Mouse (Mus musculus): ENCODE data around the gene Eps8. TPM values are rescaled to one million over a fixed set of nuclear protein-coding genes. Genes with fewer than 3 reads are reported as not detected.

Eps8 gene
- 102 and 143 TPM in 2 replicates for polyA plus RNA-seq (2015; fragmentation: Nextera tagmentation; extraction: Ambion mirVana)

GRCm38 (mm10) chr6:137654776-137655175 lies at the start of gene Eps8:
Gene Eps8 (minus strand): TSS chr6:137654876.
- Histone ChIP-seq H3K36me3 (ENCODE audit: control insufficient read depth, insufficient read depth, low read length) (no peaks in the 10 kb centered on the region), H3K4me3 (ENCODE audit: low read length) (no peak within 1 kb of the TSS), H3K9me3 (ENCODE audit: control insufficient read depth, low read length) (no peaks in the 10 kb centered on the region), H3K4me2 (ENCODE audit: low read depth, low read length) (no peak within 1 kb of the TSS), H3K9ac (ENCODE audit: low read depth, low read length) (no peak within 1 kb of the TSS), H3K4me1 (ENCODE audit: control insufficient read depth, insufficient read depth, low read length) (no peaks in the 10 kb centered on the region), H3K27me3 (replicated peaks; ENCODE audit: control insufficient read depth, insufficient read depth, low read length) (no peaks in the 10 kb centered on the region), H3K27ac (ENCODE audit: low read length) (no peak within 1 kb of the TSS)
- no peak for ATAC-seq
- 80% methylated on average over 2 of the region's 2 CpGs for WGBS

- WGBS: 86% methylated on average over 7 of the region's 7 CpGs
- no peak overlapping the region for H3K4me3 ChIP-seq (ENCODE audit: low read length)
- no peaks in the 10 kb centered on the region for H3K9me3 ChIP-seq (ENCODE audit: control insufficient read depth, low read length)
- no peak overlapping the region for H3K9ac ChIP-seq (ENCODE audit: low read depth, low read length)
- no peaks in the 10 kb centered on the region for H3K4me1 ChIP-seq (ENCODE audit: control insufficient read depth, insufficient read depth, low read length)
- ATAC-seq: no peak
- no peaks in the 10 kb centered on the region for H3K27me3 ChIP-seq (replicated peaks; ENCODE audit: control insufficient read depth, insufficient read depth, low read length)
- no peak overlapping the region for H3K4me2 ChIP-seq (ENCODE audit: low read depth, low read length)
- H3K27ac ChIP-seq (ENCODE audit: low read length): peak overlapping the region; percentile 34; the same call in 1 of the 2 replicates
- no peaks in the 10 kb centered on the region for H3K36me3 ChIP-seq (ENCODE audit: control insufficient read depth, insufficient read depth, low read length)
Measured at GRCm38 (mm10) chr6:137703431-137703830, 48.8 kb upstream of the Eps8 start.

GRCm38 (mm10) chr6:137702918-137703317 lies 48.2 kb upstream of the Eps8 start:
- H3K36me3 ChIP-seq (ENCODE audit: control insufficient read depth, insufficient read depth, low read length): no peaks in the 10 kb centered on the region
- no peak overlapping the region for H3K4me3 ChIP-seq (ENCODE audit: low read length)
- 43% methylated on average over 4 of the region's 4 CpGs for WGBS
- H3K27ac ChIP-seq (ENCODE audit: low read length): no peak overlapping the region; the same call in 1 of the 2 replicates
- no peak overlapping the region for H3K9ac ChIP-seq (ENCODE audit: low read depth, low read length)
- no peaks in the 10 kb centered on the region for H3K4me1 ChIP-seq (ENCODE audit: control insufficient read depth, insufficient read depth, low read length)
- peak; percentile 56 for ATAC-seq
- no peaks in the 10 kb centered on the region for H3K27me3 ChIP-seq (replicated peaks; ENCODE audit: control insufficient read depth, insufficient read depth, low read length)
- H3K4me2 ChIP-seq (ENCODE audit: low read depth, low read length): no peak overlapping the region
- H3K9me3 ChIP-seq (ENCODE audit: control insufficient read depth, low read length): no peaks in the 10 kb centered on the region

GRCm38 (mm10) chr6:137702186-137702585 lies 47.5 kb upstream of the Eps8 start:
- ATAC-seq: no peak
- Histone ChIP-seq H3K9me3 (ENCODE audit: control insufficient read depth, low read length) (no peaks in the 10 kb centered on the region), H3K4me2 (ENCODE audit: low read depth, low read length) (no peak overlapping the region), H3K27ac (ENCODE audit: low read length) (no peak overlapping the region), H3K4me1 (ENCODE audit: control insufficient read depth, insufficient read depth, low read length) (no peaks in the 10 kb centered on the region), H3K4me3 (ENCODE audit: low read length) (no peak overlapping the region), H3K27me3 (replicated peaks; ENCODE audit: control insufficient read depth, insufficient read depth, low read length) (no peaks in the 10 kb centered on the region), H3K36me3 (ENCODE audit: control insufficient read depth, insufficient read depth, low read length) (no peaks in the 10 kb centered on the region), H3K9ac (ENCODE audit: low read depth, low read length) (no peak overlapping the region)
- WGBS: 82% methylated on average over 3 of the region's 3 CpGs

GRCm38 (mm10) chr6:137699434-137699833 lies 44.8 kb upstream of the Eps8 start:
- Histone ChIP-seq H3K27me3 (replicated peaks; ENCODE audit: control insufficient read depth, insufficient read depth, low read length) (no peaks in the 10 kb centered on the region), H3K9me3 (ENCODE audit: control insufficient read depth, low read length) (no peaks in the 10 kb centered on the region), H3K4me1 (ENCODE audit: control insufficient read depth, insufficient read depth, low read length) (no peaks in the 10 kb centered on the region), H3K4me2 (ENCODE audit: low read depth, low read length) (no peak overlapping the region), H3K27ac (ENCODE audit: low read length) (no peak overlapping the region), H3K36me3 (ENCODE audit: control insufficient read depth, insufficient read depth, low read length) (no peaks in the 10 kb centered on the region), H3K9ac (ENCODE audit: low read depth, low read length) (no peak overlapping the region), H3K4me3 (ENCODE audit: low read length) (no peak overlapping the region)
- 87% methylated on average over 7 of the region's 7 CpGs for WGBS
- ATAC-seq: no peak

- Histone ChIP-seq H3K27ac (ENCODE audit: low read length) (no peak overlapping the region), H3K27me3 (replicated peaks; ENCODE audit: control insufficient read depth, insufficient read depth, low read length) (no peaks in the 10 kb centered on the region), H3K9me3 (ENCODE audit: control insufficient read depth, low read length) (no peaks in the 10 kb centered on the region), H3K4me3 (ENCODE audit: low read length) (no peak overlapping the region), H3K4me1 (ENCODE audit: control insufficient read depth, insufficient read depth, low read length) (no peaks in the 10 kb centered on the region), H3K36me3 (ENCODE audit: control insufficient read depth, insufficient read depth, low read length) (no peaks in the 10 kb centered on the region), H3K4me2 (ENCODE audit: low read depth, low read length) (no peak overlapping the region), H3K9ac (ENCODE audit: low read depth, low read length) (no peak overlapping the region)
- WGBS: 71% methylated on average over 8 of the region's 8 CpGs
- ATAC-seq: no peak
Measured at GRCm38 (mm10) chr6:137696445-137697204, 41.9 kb upstream of the Eps8 start.

GRCm38 (mm10) chr6:137695046-137695445 lies 40.4 kb upstream of the Eps8 start:
- 92% methylated on average over 8 of the region's 8 CpGs for WGBS
- Histone ChIP-seq H3K9ac (ENCODE audit: low read depth, low read length) (no peak overlapping the region), H3K4me2 (ENCODE audit: low read depth, low read length) (no peak overlapping the region), H3K4me3 (ENCODE audit: low read length) (no peak overlapping the region), H3K27me3 (replicated peaks; ENCODE audit: control insufficient read depth, insufficient read depth, low read length) (no peaks in the 10 kb centered on the region), H3K36me3 (ENCODE audit: control insufficient read depth, insufficient read depth, low read length) (no peaks in the 10 kb centered on the region), H3K9me3 (ENCODE audit: control insufficient read depth, low read length) (no peaks in the 10 kb centered on the region), H3K27ac (ENCODE audit: low read length) (no peak overlapping the region), H3K4me1 (ENCODE audit: control insufficient read depth, insufficient read depth, low read length) (no peaks in the 10 kb centered on the region)
- no peak for ATAC-seq

GRCm38 (mm10) chr6:137694310-137694709 lies 39.6 kb upstream of the Eps8 start:
- 64% methylated on average over 2 of the region's 2 CpGs for WGBS
- H3K9ac ChIP-seq (ENCODE audit: low read depth, low read length): no peak overlapping the region
- H3K27me3 ChIP-seq (replicated peaks; ENCODE audit: control insufficient read depth, insufficient read depth, low read length): no peaks in the 10 kb centered on the region
- H3K27ac ChIP-seq (ENCODE audit: low read length): no peak overlapping the region
- peak; percentile 60 for ATAC-seq
- H3K36me3 ChIP-seq (ENCODE audit: control insufficient read depth, insufficient read depth, low read length): no peaks in the 10 kb centered on the region
- H3K4me1 ChIP-seq (ENCODE audit: control insufficient read depth, insufficient read depth, low read length): no peaks in the 10 kb centered on the region
- H3K9me3 ChIP-seq (ENCODE audit: control insufficient read depth, low read length): no peaks in the 10 kb centered on the region
- H3K4me2 ChIP-seq (ENCODE audit: low read depth, low read length): no peak overlapping the region
- H3K4me3 ChIP-seq (ENCODE audit: low read length): no peak overlapping the region

GRCm38 (mm10) chr6:137690550-137691119 lies 36.0 kb upstream of the Eps8 start:
- Histone ChIP-seq H3K9ac (ENCODE audit: low read depth, low read length) (no peak overlapping the region), H3K27ac (ENCODE audit: low read length) (no peak overlapping the region), H3K4me3 (ENCODE audit: low read length) (no peak overlapping the region), H3K4me1 (ENCODE audit: control insufficient read depth, insufficient read depth, low read length) (no peaks in the 10 kb centered on the region), H3K27me3 (replicated peaks; ENCODE audit: control insufficient read depth, insufficient read depth, low read length) (no peaks in the 10 kb centered on the region), H3K9me3 (ENCODE audit: control insufficient read depth, low read length) (no peaks in the 10 kb centered on the region), H3K4me2 (ENCODE audit: low read depth, low read length) (no peak overlapping the region), H3K36me3 (ENCODE audit: control insufficient read depth, insufficient read depth, low read length) (no peaks in the 10 kb centered on the region)
- no peak for ATAC-seq
- WGBS: 70% methylated on average over 2 of the region's 2 CpGs

Measured in intestine, embryonic 16.5 days (tissue).